13 mouse cellular contexts compared by ENCODE assay signal in the genomic region with DNA sequence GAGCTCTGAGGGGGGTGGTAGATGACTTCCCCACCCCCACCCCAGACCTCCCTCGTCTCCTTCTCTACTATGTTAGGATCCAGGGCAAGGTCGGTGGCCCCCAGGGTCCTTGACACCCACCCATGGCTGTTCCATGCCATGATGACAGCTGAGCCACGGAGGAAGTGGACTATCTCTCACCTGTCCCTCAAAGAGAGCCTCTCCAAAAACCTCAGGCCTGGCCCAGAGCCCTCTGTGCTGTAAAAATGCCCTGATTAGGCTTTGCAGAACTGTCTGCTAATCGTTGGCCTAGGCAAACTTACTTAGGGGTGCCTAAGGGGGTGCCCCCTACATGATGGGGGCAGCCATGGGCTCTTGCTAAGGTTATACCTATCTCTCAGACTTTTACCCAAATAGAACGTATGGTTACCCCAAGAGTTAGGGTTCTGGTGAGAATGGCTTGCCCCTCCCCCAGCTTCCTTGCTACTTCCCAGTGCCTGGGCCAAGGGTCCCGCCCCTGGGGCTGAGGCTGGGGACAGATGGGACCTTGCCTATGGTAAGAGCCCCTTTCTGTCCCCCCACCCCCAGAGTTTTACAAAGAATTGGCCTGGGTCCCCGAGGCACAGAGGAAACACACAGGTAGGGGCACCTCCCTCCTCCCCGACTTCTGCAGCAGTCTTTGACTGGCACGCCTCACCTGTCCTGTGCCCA. TPM values are rescaled to one million over a fixed set of nuclear protein-coding genes. Genes with fewer than 3 reads are reported as not detected.
A peak's percentile ranks its signal among the peaks of the same experiment; 100 is the strongest.
DNase-seq lines count a peak whose midpoint lies in the region; ATAC-seq and TF ChIP-seq lines count a peak whose summit lies in the region.
"Had no signal": no experiment of that assay in that cellular context is flagged by ENCODE, and none has a peak within 500 bp of the region (broad histone marks: within the 10 kb centered on the region; RNA-seq: fewer than 3 reads in every experiment).

No protein-coding gene starts in this region.

- H3K4me3 ChIP-seq in forebrain, embryonic 14.5 days (ENCODE audit: low read depth, low read length): no peak overlapping the region
- H3K4me3 ChIP-seq in limb, embryonic 13.5 days: no peak overlapping the region
- H3K4me3 ChIP-seq in olfactory bulb, adult 2 months (ENCODE audit: insufficient read depth, low read depth, low read length): peak overlapping the region; percentile 19
- H3K4me3 ChIP-seq: erythroblast, embryonic 14.5 days had no signal

- no peak for ATAC-seq in forebrain, embryonic 14.5 days
- ATAC-seq in limb, embryonic 13.5 days (ENCODE audit: low FRiP score, low read depth): no peak

- peak overlapping the region; percentile 23; the same call in 1 of the 2 replicates for H3K4me2 ChIP-seq in forebrain, embryonic 14.5 days (ENCODE audit: low read length)
- H3K4me2 ChIP-seq in limb, embryonic 13.5 days (replicated peaks): peak overlapping the region; percentile 38

- DNase-seq in thymus, postnatal 0 days (ENCODE audit: low spot score): peak; percentile 5
- DNase-seq in thymus, postnatal 14 days: no peak
- no peak for DNase-seq in forebrain, embryonic 14.5 days (ENCODE audit: low spot score)
- no peak for DNase-seq in adrenal gland, adult 8-10 months
- no peak for DNase-seq in urinary bladder, postnatal 10 days (ENCODE audit: low spot score)
- no peak for DNase-seq in kidney, adult 18-20 months
- DNase-seq: kidney, postnatal 10 days; layer of hippocampus, postnatal 36 days had no signal

- TF ChIP-seq CTCF in olfactory bulb, adult 2 months (IDR thresholded peaks at IDR 0.05; ENCODE audit: insufficient read depth, low read depth, low read length): no peak

- H3K36me3 ChIP-seq in forebrain, embryonic 14.5 days (ENCODE audit: control insufficient read depth, insufficient read depth, low read length): peaks cover 50% of the 10 kb centered on the region
- peaks cover 14% of the 10 kb centered on the region; the same call in 1 of the 2 replicates for H3K36me3 ChIP-seq in limb, embryonic 13.5 days

- H3K9ac ChIP-seq in forebrain, embryonic 14.5 days (ENCODE audit: low read length): peak overlapping the region; percentile 2; the same call in 1 of the 2 replicates
- no peak overlapping the region for H3K9ac ChIP-seq in limb, embryonic 13.5 days

- 60% methylated on average over 9 of the region's 9 CpGs for WGBS in forebrain, embryonic 14.5 days
- WGBS in limb, embryonic 13.5 days: 42% methylated on average over 9 of the region's 9 CpGs
- 40% methylated on average over 9 of the region's 9 CpGs for WGBS in olfactory bulb, adult 2 months

- H3K4me1 ChIP-seq in forebrain, embryonic 14.5 days (ENCODE audit: control insufficient read depth, insufficient read depth, low read length): peaks cover 61% of the 10 kb centered on the region
- H3K4me1 ChIP-seq in limb, embryonic 13.5 days: peaks cover 80% of the 10 kb centered on the region
- H3K4me1 ChIP-seq in olfactory bulb, adult 2 months (ENCODE audit: control insufficient read depth, insufficient read depth, low read length): peaks cover 64% of the 10 kb centered on the region

- no peaks in the 10 kb centered on the region for H3K27me3 ChIP-seq in forebrain, embryonic 14.5 days (replicated peaks; ENCODE audit: control insufficient read depth, insufficient read depth, low read length)
- no peaks in the 10 kb centered on the region; the same call in 1 of the 2 replicates for H3K27me3 ChIP-seq in limb, embryonic 13.5 days

- no peaks in the 10 kb centered on the region for H3K9me3 ChIP-seq in forebrain, embryonic 14.5 days (replicated peaks; ENCODE audit: control insufficient read depth, low read length)
- H3K9me3 ChIP-seq in limb, embryonic 13.5 days: no peaks in the 10 kb centered on the region

- H3K27ac ChIP-seq in forebrain, embryonic 14.5 days (ENCODE audit: low read depth, low read length): peak overlapping the region; percentile 96; the same call in 1 of the 2 replicates
- peak overlapping the region; percentile 48; the same call in 1 of the 2 replicates for H3K27ac ChIP-seq in limb, embryonic 13.5 days
- H3K27ac ChIP-seq in olfactory bulb, adult 2 months (ENCODE audit: insufficient read depth, low read depth, low read length): peak overlapping the region; percentile 93

- TF ChIP-seq POLR2A in olfactory bulb, adult 2 months (IDR thresholded peaks at IDR 0.05; ENCODE audit: insufficient read depth, low read depth, low read length): no peak

RNA-seq across cellular contexts. Expression of gene Dpf1, which starts 10.0 kb away (rescaled TPM):
- polyA plus RNA-seq in thymus, postnatal 0 days (2015; fragmentation: Nextera tagmentation; extraction: Ambion mirVana): 3.0 and 3.5 TPM in 2 replicates
- 167 and 205 TPM in 2 replicates for polyA plus RNA-seq in forebrain, embryonic 14.5 days (2014; fragmentation: Nextera tagmentation; extraction: Ambion mirVana)
- polyA plus RNA-seq in limb, embryonic 13.5 days (2015; fragmentation: Nextera tagmentation; extraction: Ambion mirVana): 21.6 and 21.9 TPM in 2 replicates
- polyA plus RNA-seq in olfactory bulb, adult 2 months (2012; ENCODE audit: insufficient read depth, insufficient read length, low replicate concordance, missing spikeins): not detected in 2 replicates
- 1 to 10 TPM; 2.6 to 6.1 (median 4.0) TPM for total RNA-seq in adrenal gland, adult 8-10 months (2022)
- total RNA-seq: liver, adult 2 months had no signal

RNA-seq across cellular contexts. Expression of gene Ppp1r14a, which starts 24.6 kb away (rescaled TPM):
- polyA plus RNA-seq in thymus, postnatal 0 days (2015; fragmentation: Nextera tagmentation; extraction: Ambion mirVana): 3.1 and 3.4 TPM in 2 replicates
- 5.7 and 9.8 TPM in 2 replicates for polyA plus RNA-seq in forebrain, embryonic 14.5 days (2014; fragmentation: Nextera tagmentation; extraction: Ambion mirVana)
- 5.8 and 7.5 TPM in 2 replicates for polyA plus RNA-seq in limb, embryonic 13.5 days (2015; fragmentation: Nextera tagmentation; extraction: Ambion mirVana)
- not detected in 2 replicates for polyA plus RNA-seq in olfactory bulb, adult 2 months (2012; ENCODE audit: insufficient read depth, insufficient read length, low replicate concordance, missing spikeins)
- total RNA-seq in adrenal gland, adult 8-10 months (2022): 1 to 10 TPM; 4.8 to 8.0 (median 5.5) TPM
- total RNA-seq: CH12.LX had no signal

RNA-seq across cellular contexts. Expression of gene Spint2, which starts 32.0 kb away (rescaled TPM):
- polyA plus RNA-seq in thymus, postnatal 0 days (2015; fragmentation: Nextera tagmentation; extraction: Ambion mirVana): 571 and 608 TPM in 2 replicates
- polyA plus RNA-seq in forebrain, embryonic 14.5 days (2014; fragmentation: Nextera tagmentation; extraction: Ambion mirVana): 46.6 and 51.3 TPM in 2 replicates
- polyA plus RNA-seq in limb, embryonic 13.5 days (2015; fragmentation: Nextera tagmentation; extraction: Ambion mirVana): 110 and 112 TPM in 2 replicates
- polyA plus RNA-seq in olfactory bulb, adult 2 months (2012; ENCODE audit: insufficient read depth, insufficient read length, low replicate concordance, missing spikeins): not detected in 2 replicates
- total RNA-seq in adrenal gland, adult 8-10 months (2022): 100 to 1,000 TPM in 2 of 4 experiments, 10 to 100 TPM in 2; 75.9 to 116 (median 96.8) TPM
